Mouse (Mus musculus) C2C12 (cell line): Measurements from ENCODE around the gene Fcer1g.

Experiments
- CEBPB ChIP-seq: IDR thresholded peaks from one replicate; pipeline ENCODE4 v1.6.1; 2011; ENCODE audit warnings: low read depth, mild to moderate bottlenecking, control low read depth, moderate library complexity
- CTCF ChIP-seq: IDR thresholded peaks from one replicate; pipeline ENCODE4 v1.5.1; 2011; ENCODE audit not compliant: control insufficient read depth, insufficient read depth, insufficient read length
- FOSL1 ChIP-seq: IDR thresholded peaks from one replicate; pipeline ENCODE4 v1.8.0; 2011; ENCODE audit warnings: mild to moderate bottlenecking, low read length; ENCODE audit not compliant: poor library complexity, insufficient read depth, severe bottlenecking
- MYOD1 ChIP-seq: IDR thresholded peaks from one replicate; pipeline ENCODE4 v1.6.1; 2011; ENCODE audit warnings: low read depth; ENCODE audit not compliant: control insufficient read depth, insufficient read length
- MYOG ChIP-seq: IDR thresholded peaks from one replicate; pipeline ENCODE4 v1.6.1; 2011; ENCODE audit not compliant: control insufficient read depth, insufficient read length; ENCODE audit errors: extremely low read depth
- USF1 ChIP-seq: IDR thresholded peaks from one replicate; pipeline ENCODE4 v1.6.1; 2011; ENCODE audit warnings: low read depth, mild to moderate bottlenecking, control low read depth, moderate library complexity

- TF ChIP-seq MYOG (no peak), CTCF (no peak), FOSL1 (no peak), USF1 (no peak), MYOD1 (no peak), CEBPB (no peak)
These were observed 30.5 kb downstream of the Fcer1g start for GRCm38 (mm10) chr1:171203471-171204248.
